10 mouse cellular contexts compared by ENCODE assay signal in genomic region chr4:3081953-3082950, GRCm38 (mm10).
DNase-seq lines count a peak whose midpoint lies in the region; ATAC-seq and TF ChIP-seq lines count a peak whose summit lies in the region.
"Had no signal": no experiment of that assay in that cellular context is flagged by ENCODE, and none has a peak within 500 bp of the region (broad histone marks: within the 10 kb centered on the region; RNA-seq: fewer than 3 reads in every experiment).

No protein-coding gene starts in this region.

- peak; percentile 19 for DNase-seq in gastrocnemius, adult 2 months
- DNase-seq in gastrocnemius, postnatal 14 days: no peak
- peak; percentile 37 for DNase-seq in 3134 (ENCODE audit: extremely low read depth, insufficient read length, low spot score)
- DNase-seq in liver, adult 2 months (ENCODE audit: extremely low read depth, low read depth, low spot score): peak; percentile 20
- DNase-seq in cerebellum, postnatal 10 days: no peak
- no peak for DNase-seq in right cerebral cortex, adult 18-20 months

- peaks cover 78% of the 10 kb centered on the region for H3K9me3 ChIP-seq in heart, embryonic 13.5 days
- H3K9me3 ChIP-seq in stomach, embryonic 14.5 days (ENCODE audit: control insufficient read depth, low read depth, low read length): peaks cover 66% of the 10 kb centered on the region

- 0 out of 2 replicates have a peak, but pooled peaks have one; percentile 1 for ATAC-seq in heart, embryonic 13.5 days (ENCODE audit: extremely low read depth, insufficient number of reproducible peaks, low FRiP score, low TSS enrichment)
- peak; percentile 10; the same call in 1 of the 2 replicates for ATAC-seq in stomach, embryonic 14.5 days (ENCODE audit: insufficient number of reproducible peaks, insufficient read depth, low FRiP score, low read depth)

- H3K36me3 ChIP-seq in heart, embryonic 13.5 days: no peaks in the 10 kb centered on the region
- no peaks in the 10 kb centered on the region for H3K36me3 ChIP-seq in liver, adult 2 months (ENCODE audit: control insufficient read depth, insufficient read depth, low read length)
- H3K36me3 ChIP-seq in stomach, embryonic 14.5 days (ENCODE audit: control insufficient read depth, insufficient read depth, low read length): no peaks in the 10 kb centered on the region

- no peak overlapping the region for H3K27ac ChIP-seq in gastrocnemius, adult 2 months
- no peak overlapping the region for H3K27ac ChIP-seq in heart, embryonic 13.5 days (replicated peaks)
- no peak overlapping the region for H3K27ac ChIP-seq in liver, adult 2 months (replicated peaks; ENCODE audit: insufficient read depth, low read depth, low read length)
- no peak overlapping the region for H3K27ac ChIP-seq in stomach, embryonic 14.5 days (ENCODE audit: low read length)

- intact Hi-C loops in gastrocnemius, adult 2 months (cut with DNase I): loop anchor here (1.0 kb wide), 1 partner anchor 15 kb away; no protein-coding TSS in a partner anchor
- intact Hi-C loops in gastrocnemius, postnatal 14 days (cut with DNase I; ENCODE audit: low total_unique reads): loop anchor here (1.0 kb wide), 1 partner anchor 15 kb away; no protein-coding TSS in a partner anchor

- H3K4me3 ChIP-seq in gastrocnemius, adult 2 months: no peak overlapping the region
- no peak overlapping the region for H3K4me3 ChIP-seq in heart, embryonic 13.5 days
- H3K4me3 ChIP-seq in liver, adult 2 months (ENCODE audit: insufficient read depth, low read depth, low read length): no peak overlapping the region
- no peak overlapping the region for H3K4me3 ChIP-seq in stomach, embryonic 14.5 days (ENCODE audit: low read depth, low read length)
- H3K4me3 ChIP-seq: erythroblast, embryonic 14.5 days; myocyte had no signal

- 59% methylated on average over 3 of the region's 3 CpGs for WGBS in heart, embryonic 13.5 days
- 70% methylated on average over 3 of the region's 3 CpGs for WGBS in liver, adult 2 months
- WGBS in stomach, embryonic 14.5 days: 78% methylated on average over 3 of the region's 3 CpGs

- H3K9ac ChIP-seq in heart, embryonic 13.5 days: no peak overlapping the region
- H3K9ac ChIP-seq in liver, adult 2 months (ENCODE audit: low read depth, low read length): no peak overlapping the region
- no peak overlapping the region for H3K9ac ChIP-seq in stomach, embryonic 14.5 days (replicated peaks; ENCODE audit: low read depth, low read length)

- H3K4me1 ChIP-seq in heart, embryonic 13.5 days: no peaks in the 10 kb centered on the region
- no peaks in the 10 kb centered on the region for H3K4me1 ChIP-seq in liver, adult 2 months (ENCODE audit: control insufficient read depth, insufficient read depth, low read length)
- H3K4me1 ChIP-seq in stomach, embryonic 14.5 days (ENCODE audit: control insufficient read depth, insufficient read depth, low read length): no peaks in the 10 kb centered on the region

- H3K4me2 ChIP-seq in heart, embryonic 13.5 days: no peak overlapping the region
- no peak overlapping the region for H3K4me2 ChIP-seq in stomach, embryonic 14.5 days (replicated peaks; ENCODE audit: low read depth, low read length)

- no peaks in the 10 kb centered on the region for H3K27me3 ChIP-seq in heart, embryonic 13.5 days (replicated peaks)
- H3K27me3 ChIP-seq in liver, adult 2 months (ENCODE audit: control insufficient read depth, insufficient read depth, low read length): no peaks in the 10 kb centered on the region
- H3K27me3 ChIP-seq in stomach, embryonic 14.5 days (ENCODE audit: control insufficient read depth, insufficient read depth, low read length): no peaks in the 10 kb centered on the region

- TF ChIP-seq POLR2A in liver, adult 2 months (IDR thresholded peaks at IDR 0.05; ENCODE audit: extremely low read depth, insufficient read depth, low read length): no peak

- H3K79me2 ChIP-seq in liver, adult 2 months (ENCODE audit: control insufficient read depth, insufficient read depth, low read length): no peaks in the 10 kb centered on the region

- TF ChIP-seq CTCF in gastrocnemius, adult 2 months (IDR thresholded peaks at IDR 0.05): no peak
- TF ChIP-seq CTCF in liver, adult 2 months (IDR thresholded peaks at IDR 0.05; ENCODE audit: low read depth, low read length): no peak

Comparison
In these comparisons a context has a peak if more than half of its experiments do, and no peak if none do; other contexts are left out.
1. DNase-seq: peak in gastrocnemius, adult 2 months (single experiment), 3134 (single experiment) and liver, adult 2 months (single experiment); none in gastrocnemius, postnatal 14 days (single experiment), cerebellum, postnatal 10 days (0 of 2) and right cerebral cortex, adult 18-20 months (single experiment).